Mouse (Mus musculus) stomach, embryonic 16.5 days (tissue): ENCODE measurements at regions not wholly inside any gene's neighbourhood (a gene's known extent, or its start where the extent isn't known, plus 50 kb on each side); places are given as distances from the start of the nearest gene placed in this dataset.

Experiments
- ATAC-seq: fragments of 200-750 bp; cut with Nextera tagmentation; 2 replicates; pipeline ENCODE4 v1.8.0; 2017; ENCODE audit warnings: moderate number of reproducible peaks, moderate TSS enrichment; ENCODE audit not compliant: insufficient read depth, low FRiP score
- H3K27ac ChIP-seq: fragments of 300-500 bp; sonication (generic); 2 replicates; pipeline ENCODE4 v1.5.1; 2014; ENCODE audit warnings: low read length
- H3K27me3 ChIP-seq: fragments of 300-500 bp; sonication (generic); 2 replicates; pipeline ENCODE4 v1.6.1; 2014; ENCODE audit warnings: low read length, control low read depth, mixed read lengths; ENCODE audit not compliant: control insufficient read depth, insufficient read depth
- H3K36me3 ChIP-seq: fragments of 300-500 bp; sonication (generic); 2 replicates; pipeline ENCODE4 v1.6.1; 2014; ENCODE audit warnings: low read length; ENCODE audit not compliant: control insufficient read depth, insufficient read depth
- H3K4me1 ChIP-seq: fragments of 300-500 bp; sonication (generic); 2 replicates; pipeline ENCODE4 v1.6.1; 2014; ENCODE audit warnings: low read length, control low read depth, mixed read lengths; ENCODE audit not compliant: control insufficient read depth, insufficient read depth
- H3K4me2 ChIP-seq: fragments of 300-500 bp; sonication (generic); 2 replicates; pipeline ENCODE4 v1.6.1; 2014; ENCODE audit warnings: low read depth, low read length, mixed read lengths
- H3K4me3 ChIP-seq: fragments of 300-500 bp; sonication (generic); replicated peaks from 2 replicates; pipeline ENCODE4 v1.5.1; 2014; ENCODE audit warnings: mild to moderate bottlenecking, low read length
- H3K9ac ChIP-seq: fragments of 300-500 bp; sonication (generic); 2 replicates; pipeline ENCODE4 v1.6.1; 2014; ENCODE audit warnings: low read length
- H3K9me3 ChIP-seq: fragments of 300-500 bp; sonication (generic); replicated peaks from 2 replicates; pipeline ENCODE4 v1.6.1; 2016; ENCODE audit warnings: low read length, control low read depth; ENCODE audit not compliant: control insufficient read depth
- WGBS: fragments of 180-500 bp; shearing (Covaris S2); extraction: QIAGEN DNeasy Blood & Tissue Kit; methylation state at CpG from one replicate; pipeline ENCODE4 v1.1.7; 2014; 5-methylcytosine and 5-hydroxymethylcytosine counted together

DNA sequence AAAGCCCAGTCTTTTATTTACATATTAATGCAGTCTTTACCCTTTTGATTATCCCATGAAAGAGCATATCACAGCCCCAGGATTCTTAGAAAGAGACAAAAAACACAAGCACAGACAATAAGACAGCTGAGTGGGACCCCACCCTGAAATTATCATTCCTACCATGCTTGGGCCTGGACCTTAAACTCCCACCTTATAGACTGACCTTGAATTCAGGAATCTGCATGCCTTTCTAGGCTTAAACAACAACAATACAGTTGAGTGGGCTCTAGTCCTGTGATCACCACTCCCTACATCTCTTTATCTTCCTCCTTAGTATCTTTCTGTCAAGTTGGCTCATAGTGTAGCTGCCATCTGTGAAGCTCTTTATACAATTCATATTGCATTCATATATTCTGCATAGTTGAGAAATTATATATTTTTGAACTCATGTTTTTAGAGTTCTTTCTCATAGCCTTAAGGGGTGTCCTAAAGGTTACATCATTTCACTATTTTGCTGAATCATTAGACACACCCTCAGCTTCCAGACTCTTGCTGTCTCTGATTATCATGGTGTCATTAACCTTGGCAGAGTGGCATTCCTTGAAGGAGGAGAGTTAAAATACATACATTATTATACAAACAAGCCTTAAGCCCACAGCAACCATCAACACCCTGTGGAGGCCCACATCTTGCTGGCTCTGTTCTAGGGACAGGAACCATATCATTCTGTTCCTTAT lies 361.7 kb upstream of the Negr1 start:
- Histone ChIP-seq H3K4me2 (no peak overlapping the region), H3K9ac (no peak overlapping the region), H3K27ac (no peak overlapping the region), H3K4me3 (no peak overlapping the region), H3K4me1 (no peaks in the 10 kb centered on the region), H3K27me3 (no peaks in the 10 kb centered on the region), H3K9me3 (no peaks in the 10 kb centered on the region), H3K36me3 (no peaks in the 10 kb centered on the region)
- no peak for ATAC-seq

DNA sequence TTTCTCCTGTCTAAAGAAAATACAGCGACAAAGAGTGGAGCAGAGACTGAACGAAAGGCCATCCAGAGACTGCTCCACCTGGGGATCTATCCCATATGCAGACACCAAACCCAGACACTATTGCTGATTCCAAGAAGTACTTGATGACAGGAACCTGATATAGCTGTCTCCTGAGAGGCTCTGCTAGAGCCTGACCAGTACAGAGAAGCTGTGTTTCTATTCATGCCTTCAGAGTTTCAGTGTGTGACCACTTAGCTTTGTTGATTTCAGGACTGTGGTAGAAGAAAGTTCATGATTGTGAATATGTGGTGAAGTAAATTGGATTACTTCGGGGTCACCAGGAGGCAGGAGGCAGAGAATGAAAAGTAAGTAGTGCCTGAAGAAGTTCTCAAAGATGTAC lies 356.3 kb upstream of the Negr1 start:
- Histone ChIP-seq H3K4me1 (no peaks in the 10 kb centered on the region), H3K9me3 (no peaks in the 10 kb centered on the region), H3K36me3 (no peaks in the 10 kb centered on the region), H3K4me2 (no peak overlapping the region), H3K9ac (no peak overlapping the region), H3K27ac (no peak overlapping the region), H3K27me3 (no peaks in the 10 kb centered on the region), H3K4me3 (no peak overlapping the region)
- no peak for ATAC-seq
- 88% methylated on average over 3 of the region's 3 CpGs for WGBS

DNA sequence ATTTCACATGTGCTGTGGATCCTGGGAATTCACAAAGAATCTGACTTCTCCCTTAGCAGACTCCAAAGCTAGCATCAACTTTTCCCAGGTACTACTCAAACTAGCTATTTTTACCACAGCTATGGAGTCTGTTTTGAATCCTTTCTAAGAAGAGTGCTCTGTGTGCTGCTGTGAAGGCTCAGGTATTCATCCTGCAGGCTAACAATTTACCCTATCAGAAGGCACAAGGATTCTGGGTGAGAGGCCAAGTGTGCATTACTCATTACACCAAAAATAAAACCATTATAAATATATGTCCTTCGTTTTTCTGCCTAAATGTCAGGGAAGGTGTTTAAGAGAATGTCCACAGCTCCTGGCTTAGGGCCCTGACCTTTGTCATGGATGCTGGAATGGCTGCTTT lies 353.2 kb upstream of the Negr1 start:
- H3K9me3 ChIP-seq, result no peaks in the 10 kb centered on the region

DNA sequence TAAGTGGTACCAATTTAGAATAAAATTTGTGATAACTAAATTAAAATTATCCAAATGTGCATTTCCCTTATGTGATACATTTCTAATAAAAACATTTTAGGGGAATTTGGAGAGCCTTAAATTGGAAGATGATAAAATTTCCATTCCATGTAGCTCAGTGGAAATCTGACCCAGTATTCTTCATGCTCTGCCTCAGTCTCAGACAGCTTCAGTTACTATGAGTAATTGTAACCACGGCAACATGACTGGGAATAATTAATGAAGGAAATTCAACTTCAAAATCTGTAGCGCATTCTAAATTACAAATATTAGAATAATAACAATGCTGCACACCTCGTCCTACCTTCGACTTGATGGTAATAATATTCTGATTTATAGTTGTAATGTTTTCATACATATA lies 350.8 kb upstream of the Negr1 start:
- no peak overlapping the region for H3K4me3 ChIP-seq
- no peak for ATAC-seq
- no peaks in the 10 kb centered on the region for H3K27me3 ChIP-seq
- no peak overlapping the region for H3K27ac ChIP-seq
- 78% methylated on average over 4 of the region's 4 CpGs for WGBS
- no peak overlapping the region for H3K9ac ChIP-seq
- H3K9me3 ChIP-seq, result no peaks in the 10 kb centered on the region
- H3K36me3 ChIP-seq, result no peaks in the 10 kb centered on the region
- no peaks in the 10 kb centered on the region for H3K4me1 ChIP-seq
- no peak overlapping the region for H3K4me2 ChIP-seq

More for the DNA sequence above, 353.2 kb upstream of the Negr1 start:
- Histone ChIP-seq H3K27me3 (no peaks in the 10 kb centered on the region), H3K36me3 (no peaks in the 10 kb centered on the region), H3K27ac (no peak overlapping the region), H3K4me2 (no peak overlapping the region), H3K9ac (no peak overlapping the region), H3K4me1 (no peaks in the 10 kb centered on the region), H3K4me3 (no peak overlapping the region)
- ATAC-seq, result no peak
- 39% methylated on average over 1 of the region's 1 CpGs for WGBS

DNA sequence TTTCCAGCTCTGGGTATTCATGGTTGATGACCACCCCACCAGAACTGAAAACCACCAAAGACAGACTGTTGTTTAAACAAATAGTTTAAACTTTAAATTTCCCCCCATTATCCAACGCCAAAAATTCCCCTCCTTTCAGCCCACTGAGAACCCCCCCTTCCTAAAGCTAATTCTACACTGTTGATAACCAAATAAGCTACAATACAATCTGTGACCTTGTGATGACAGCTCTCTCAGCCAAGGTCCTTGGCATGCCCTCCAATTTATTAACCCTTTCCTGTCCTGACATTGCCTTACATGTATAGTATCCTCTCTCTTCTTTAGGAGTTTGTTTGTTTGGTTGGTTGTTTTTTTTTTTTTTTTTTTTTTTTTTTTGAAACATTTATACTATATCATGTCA lies 346.8 kb upstream of the Negr1 start:
- Histone ChIP-seq H3K27me3 (no peaks in the 10 kb centered on the region), H3K27ac (no peak overlapping the region), H3K4me2 (no peak overlapping the region), H3K4me3 (no peak overlapping the region), H3K36me3 (no peaks in the 10 kb centered on the region), H3K9me3 (no peaks in the 10 kb centered on the region), H3K4me1 (no peaks in the 10 kb centered on the region), H3K9ac (no peak overlapping the region)
- WGBS, result 35% methylated on average over 1 of the region's 1 CpGs
- ATAC-seq, result no peak

DNA sequence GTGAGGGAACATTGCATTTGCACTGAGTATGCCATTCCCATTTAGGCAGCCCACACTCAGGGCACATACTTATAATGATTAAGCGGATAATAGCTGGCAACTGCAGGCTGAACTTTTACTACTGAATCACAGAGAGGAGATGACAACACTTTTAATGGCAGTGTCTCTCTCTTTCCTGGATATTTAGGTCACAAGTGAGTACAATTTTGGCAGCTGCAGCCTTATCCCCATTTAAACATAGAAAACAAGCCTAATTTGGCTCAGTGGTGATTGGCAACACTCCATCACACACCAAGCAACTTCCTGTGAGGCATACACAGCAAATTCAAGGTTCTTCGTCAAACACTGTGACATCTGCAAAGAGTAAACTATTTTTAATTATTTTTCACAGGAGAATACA lies 329.5 kb upstream of the Negr1 start:
- Histone ChIP-seq H3K9ac (no peak overlapping the region), H3K27me3 (no peaks in the 10 kb centered on the region), H3K27ac (no peak overlapping the region), H3K9me3 (no peaks in the 10 kb centered on the region), H3K36me3 (no peaks in the 10 kb centered on the region), H3K4me3 (no peak overlapping the region), H3K4me1 (no peaks in the 10 kb centered on the region), H3K4me2 (no peak overlapping the region)
- 86% methylated on average over 2 of the region's 2 CpGs for WGBS
- no peak for ATAC-seq

DNA sequence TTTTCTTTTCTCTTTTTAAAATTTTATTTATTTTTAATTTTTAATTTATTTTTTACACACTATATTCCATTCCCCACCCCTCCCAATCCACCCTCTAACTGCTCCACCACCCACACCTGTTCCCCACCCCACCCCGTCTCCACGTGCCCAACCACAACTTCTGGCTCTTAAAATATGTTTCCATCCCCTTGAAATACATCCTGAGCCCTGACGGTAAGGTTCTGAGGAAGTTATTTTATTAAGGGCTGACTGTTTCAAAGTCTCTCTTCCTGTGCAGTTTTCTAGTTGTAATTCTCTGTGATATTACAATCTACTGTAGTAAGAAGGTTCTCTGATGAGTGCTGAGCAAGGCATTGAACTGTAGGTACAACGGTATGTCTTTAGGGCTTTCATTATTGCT lies 325.6 kb upstream of the Negr1 start:
- H3K36me3 ChIP-seq, result no peaks in the 10 kb centered on the region
- no peak overlapping the region for H3K4me2 ChIP-seq
- ATAC-seq, result no peak
- H3K9ac ChIP-seq, result no peak overlapping the region
- no peaks in the 10 kb centered on the region for H3K4me1 ChIP-seq
- H3K27me3 ChIP-seq, result no peaks in the 10 kb centered on the region
- 72% methylated on average over 4 of the region's 4 CpGs for WGBS
- H3K9me3 ChIP-seq, result no peaks in the 10 kb centered on the region
- H3K27ac ChIP-seq, result no peak overlapping the region
- H3K4me3 ChIP-seq, result no peak overlapping the region

DNA sequence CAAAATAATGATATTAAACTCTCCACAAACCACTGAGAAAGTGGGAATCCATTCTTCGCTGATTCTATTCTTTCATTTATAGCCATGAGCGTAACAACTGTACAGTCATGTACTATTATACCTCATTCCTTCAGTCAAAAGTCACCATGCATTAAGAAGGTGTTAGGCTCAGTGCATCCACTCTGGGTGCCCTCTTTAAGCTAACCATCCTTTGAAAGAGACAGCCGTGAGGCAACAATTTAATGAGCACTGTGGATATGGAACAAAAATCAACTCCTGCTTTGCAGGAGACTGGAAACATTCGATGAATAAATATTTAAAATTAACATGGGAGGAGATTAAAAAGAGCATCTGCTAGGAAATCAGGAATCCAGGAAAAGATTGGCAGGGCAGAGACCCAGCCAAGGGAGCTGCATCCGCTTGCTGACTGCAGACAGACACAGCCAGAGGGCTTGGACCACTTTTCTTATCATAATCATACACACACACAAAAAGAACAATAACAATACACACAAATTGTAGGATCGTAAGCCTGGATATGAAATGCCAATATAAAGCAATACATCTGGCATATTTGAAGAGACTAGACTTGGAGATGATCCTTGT lies 309.2 kb upstream of the Negr1 start:
- no peak overlapping the region for H3K9ac ChIP-seq
- H3K9me3 ChIP-seq, result no peaks in the 10 kb centered on the region
- H3K4me2 ChIP-seq, result no peak overlapping the region
- H3K36me3 ChIP-seq, result no peaks in the 10 kb centered on the region
- ATAC-seq, result no peak
- 73% methylated on average over 6 of the region's 6 CpGs for WGBS
- H3K27ac ChIP-seq, result no peak overlapping the region
- H3K4me3 ChIP-seq, result no peak overlapping the region
- no peaks in the 10 kb centered on the region for H3K27me3 ChIP-seq
- no peaks in the 10 kb centered on the region for H3K4me1 ChIP-seq

DNA sequence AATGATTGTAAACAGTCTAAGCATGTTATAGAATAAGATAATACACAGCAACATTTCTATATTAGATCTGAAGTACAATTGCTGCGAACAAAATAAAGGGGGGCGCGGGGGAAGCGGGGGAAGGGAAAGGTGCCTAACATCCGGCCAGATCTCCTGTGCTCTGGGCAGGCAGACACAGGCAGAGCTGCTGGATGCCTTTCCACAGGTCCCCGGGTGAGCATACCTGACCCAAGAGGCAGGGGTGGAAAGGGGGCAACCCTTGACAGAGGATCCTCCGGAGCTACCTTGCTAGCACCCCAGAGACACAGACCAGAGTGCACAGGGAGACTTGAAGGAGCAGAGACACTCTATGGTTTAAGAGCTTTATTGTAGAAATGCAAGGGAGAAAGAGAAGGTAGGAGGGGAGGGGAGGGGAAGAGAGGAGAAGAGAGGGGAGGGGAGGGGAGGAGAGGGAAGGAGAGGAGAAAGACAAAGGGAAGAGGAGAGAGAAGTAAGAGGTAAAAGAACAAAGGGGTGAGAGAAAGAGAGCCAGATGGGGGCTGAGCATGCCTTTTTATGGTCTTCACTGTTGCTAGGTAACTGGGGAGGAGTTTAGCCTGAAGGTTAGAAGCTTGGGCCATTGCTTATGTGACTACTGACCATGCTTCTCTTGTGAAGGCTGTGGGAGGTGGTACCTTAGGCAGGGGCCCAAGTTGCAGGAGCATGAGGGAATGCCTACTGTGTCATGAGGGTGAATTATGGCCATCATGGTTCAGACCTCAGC lies 308.2 kb upstream of the Negr1 start:
- no peaks in the 10 kb centered on the region for H3K4me1 ChIP-seq
- no peaks in the 10 kb centered on the region for H3K9me3 ChIP-seq
- no peak overlapping the region for H3K4me3 ChIP-seq
- 71% methylated on average over 7 of the region's 7 CpGs for WGBS
- no peak for ATAC-seq
- no peak overlapping the region for H3K9ac ChIP-seq
- no peaks in the 10 kb centered on the region for H3K27me3 ChIP-seq
- H3K4me2 ChIP-seq, result no peak overlapping the region
- H3K36me3 ChIP-seq, result no peaks in the 10 kb centered on the region
- H3K27ac ChIP-seq, result no peak overlapping the region
